Mouse (Mus musculus) thymus, postnatal 25 days (tissue): ENCODE data around the gene Entpd1.

Source experiments
- DNase-seq: peaks from one replicate; pipeline ENCODE4 v3.0.0; 2022

The Entpd1 gene

GRCm38 (mm10) chr19:40630096-40630495 lies 17.9 kb downstream of the Entpd1 start:
- DNase-seq: no peak

GRCm38 (mm10) chr19:40630606-40631005 lies 18.4 kb downstream of the Entpd1 start:
- DNase-seq: no peak

- DNase-seq: no peak
Measured at GRCm38 (mm10) chr19:40632193-40632592, 20.0 kb downstream of the Entpd1 start.

GRCm38 (mm10) chr19:40632668-40633067 lies 20.5 kb downstream of the Entpd1 start:
- DNase-seq: no peak

GRCm38 (mm10) chr19:40633144-40633543 lies 21.0 kb downstream of the Entpd1 start:
- DNase-seq: no peak

GRCm38 (mm10) chr19:40637091-40637490 lies 24.9 kb downstream of the Entpd1 start:
- no peak for DNase-seq

- DNase-seq: no peak
Measured at GRCm38 (mm10) chr19:40637601-40638000, 25.4 kb downstream of the Entpd1 start.

GRCm38 (mm10) chr19:40638582-40638981 lies 26.4 kb downstream of the Entpd1 start:
- no peak for DNase-seq

- no peak for DNase-seq
Measured at GRCm38 (mm10) chr19:40639729-40640304, 27.7 kb downstream of the Entpd1 start.

GRCm38 (mm10) chr19:40640799-40641198 lies 28.6 kb downstream of the Entpd1 start:
- DNase-seq: no peak

- DNase-seq: no peak
Measured at GRCm38 (mm10) chr19:40643846-40644245, 31.7 kb downstream of the Entpd1 start.

- DNase-seq: no peak
Measured at GRCm38 (mm10) chr19:40646379-40646778, 34.2 kb downstream of the Entpd1 start.

- DNase-seq: no peak
Measured at GRCm38 (mm10) chr19:40647319-40648158, 35.4 kb downstream of the Entpd1 start.

- DNase-seq: peak; percentile 6
Measured at GRCm38 (mm10) chr19:40650090-40650489, 37.9 kb downstream of the Entpd1 start.

GRCm38 (mm10) chr19:40656207-40656606 lies 44.0 kb downstream of the Entpd1 start:
- no peak for DNase-seq

- DNase-seq: no peak
Measured at GRCm38 (mm10) chr19:40658281-40658680, 46.1 kb downstream of the Entpd1 start.

- no peak for DNase-seq
Measured at GRCm38 (mm10) chr19:40658935-40659334, 46.8 kb downstream of the Entpd1 start.

GRCm38 (mm10) chr19:40659651-40660478 lies 47.7 kb downstream of the Entpd1 start:
- DNase-seq: peak; percentile 13

- DNase-seq: no peak
Measured at GRCm38 (mm10) chr19:40660510-40660909, 48.3 kb downstream of the Entpd1 start.

- DNase-seq: no peak
Measured at GRCm38 (mm10) chr19:40661108-40661507, 48.9 kb downstream of the Entpd1 start.

GRCm38 (mm10) chr19:40661874-40662273 lies 49.7 kb downstream of the Entpd1 start:
- no peak for DNase-seq

GRCm38 (mm10) chr19:40662727-40663126 lies 50.6 kb downstream of the Entpd1 start:
- no peak for DNase-seq

- DNase-seq: no peak
Measured at GRCm38 (mm10) chr19:40665778-40666177, 53.6 kb downstream of the Entpd1 start.

GRCm38 (mm10) chr19:40667111-40667510 lies 54.9 kb downstream of the Entpd1 start:
- DNase-seq: no peak
